Mouse (Mus musculus) liver, postnatal 0 days (tissue): ENCODE measurements around the gene Setdb1. TPM values are rescaled to one million over a fixed set of nuclear protein-coding genes. Genes with fewer than 3 reads are reported as not detected.
A peak's percentile ranks its signal among the peaks of the same experiment; 100 is the strongest.

ENCODE experiments used
- ATAC-seq: fragments of 200-750 bp; cut with Nextera tagmentation; 2 replicates; pipeline ENCODE4 v1.8.0; 2017; ENCODE audit warnings: mild to moderate bottlenecking, moderate library complexity
- DNase-seq: peaks from one replicate; pipeline ENCODE4 v3.0.0-alpha.2; 2016
- H3K27ac ChIP-seq: fragments of 300-500 bp; sonication (generic); 2 replicates; pipeline ENCODE4 v1.5.1; 2014; ENCODE audit warnings: antibody characterized with exemption, moderate library complexity, mild to moderate bottlenecking, low read depth
- H3K27me3 ChIP-seq: fragments of 300-500 bp; sonication (generic); 2 replicates; pipeline ENCODE4 v1.6.1; 2014; ENCODE audit warnings: low read length, control low read depth, mixed read lengths; ENCODE audit not compliant: insufficient read depth
- H3K36me3 ChIP-seq: fragments of 300-500 bp; sonication (generic); replicated peaks from 2 replicates; pipeline ENCODE4 v1.6.1; 2014; ENCODE audit warnings: mild to moderate bottlenecking, control low read depth, low read length, moderate library complexity, mixed read lengths; ENCODE audit not compliant: insufficient read depth
- H3K4me1 ChIP-seq: fragments of 300-500 bp; sonication (generic); 2 replicates; pipeline ENCODE4 v1.6.1; 2014; ENCODE audit warnings: antibody characterized with exemption, mild to moderate bottlenecking, control low read depth; ENCODE audit not compliant: insufficient read depth
- H3K4me2 ChIP-seq: fragments of 300-500 bp; sonication (generic); 2 replicates; pipeline ENCODE4 v1.6.1; 2014; ENCODE audit warnings: low read depth, mild to moderate bottlenecking, low read length, moderate library complexity, mixed read lengths
- H3K4me3 ChIP-seq: fragments of 300-500 bp; sonication (generic); 2 replicates; pipeline ENCODE4 v1.5.1; 2014; ENCODE audit warnings: low read depth, low read length
- H3K9ac ChIP-seq: fragments of 300-500 bp; sonication (generic); replicated peaks from 2 replicates; pipeline ENCODE4 v1.6.1; 2014; ENCODE audit warnings: mild to moderate bottlenecking, moderate library complexity
- H3K9me3 ChIP-seq: fragments of 300-500 bp; sonication (generic); 2 replicates; pipeline ENCODE4 v1.6.1; 2016; ENCODE audit warnings: mild to moderate bottlenecking, control low read depth, low read length, mixed read lengths
- CTCF ChIP-seq: sonication (generic); IDR thresholded peaks from 2 replicates; pipeline ENCODE4 v1.5.1; 2016; ENCODE audit warnings: antibody characterized with exemption, low read depth
- EP300 ChIP-seq: IDR thresholded peaks from 2 replicates; pipeline ENCODE4 v1.6.1; 2016; ENCODE audit warnings: antibody characterized with exemption, low read depth, mild to moderate bottlenecking
- WGBS: fragments of 180-500 bp; shearing (Covaris S2); extraction: QIAGEN DNeasy Blood & Tissue Kit; methylation state at CpG from one replicate; pipeline ENCODE4 v1.1.7; 2014; ENCODE audit not compliant: insufficient replicate concordance; 5-methylcytosine and 5-hydroxymethylcytosine counted together
- polyA plus RNA-seq: library from polyadenylated mRNA; unstranded; fragments of >200 nt; fragmentation: Nextera tagmentation; extraction: Ambion mirVana; gene quantifications from 2 replicates; pipeline ENCODE4 v1.2.1, GENCODE M21; 2015

The Setdb1 gene
- polyA plus RNA-seq, 1 experiment from 2014 or later, result 6.6 TPM

DNA sequence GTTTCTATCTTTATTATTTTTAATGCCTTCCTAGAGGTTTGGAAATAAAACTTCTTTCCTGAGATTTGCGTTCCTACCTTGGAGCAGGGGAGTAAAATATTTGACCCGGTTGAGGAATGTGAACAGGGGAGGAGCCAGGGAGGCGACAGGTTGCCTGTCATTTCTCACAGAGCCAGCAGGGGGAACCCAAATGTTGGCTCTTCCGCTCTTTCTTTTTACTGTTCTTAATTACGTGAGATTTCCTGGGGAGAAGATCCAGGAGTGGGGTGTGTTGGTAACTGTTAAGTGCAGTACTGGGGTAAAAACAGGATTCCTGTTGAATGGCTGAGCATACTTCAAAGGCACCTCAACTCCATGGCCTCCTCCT, 60.9 kb downstream of the Setdb1 start:
- ATAC-seq, result peak; percentile 28; the same call in 1 of the 2 replicates
- Histone ChIP-seq H3K4me1 (peaks cover 39% of the 10 kb centered on the region), H3K27me3 (no peaks in the 10 kb centered on the region), H3K4me3 (no peak overlapping the region), H3K27ac (peak overlapping the region; percentile 78), H3K9me3 (no peaks in the 10 kb centered on the region), H3K36me3 (peaks cover 36% of the 10 kb centered on the region), H3K4me2 (no peak overlapping the region), H3K9ac (no peak overlapping the region)
- DNase-seq, result peak; percentile 62
- TF ChIP-seq EP300 (no peak), CTCF (peak; percentile 79)
- 13% methylated on average over 5 of the region's 5 CpGs for WGBS

DNA sequence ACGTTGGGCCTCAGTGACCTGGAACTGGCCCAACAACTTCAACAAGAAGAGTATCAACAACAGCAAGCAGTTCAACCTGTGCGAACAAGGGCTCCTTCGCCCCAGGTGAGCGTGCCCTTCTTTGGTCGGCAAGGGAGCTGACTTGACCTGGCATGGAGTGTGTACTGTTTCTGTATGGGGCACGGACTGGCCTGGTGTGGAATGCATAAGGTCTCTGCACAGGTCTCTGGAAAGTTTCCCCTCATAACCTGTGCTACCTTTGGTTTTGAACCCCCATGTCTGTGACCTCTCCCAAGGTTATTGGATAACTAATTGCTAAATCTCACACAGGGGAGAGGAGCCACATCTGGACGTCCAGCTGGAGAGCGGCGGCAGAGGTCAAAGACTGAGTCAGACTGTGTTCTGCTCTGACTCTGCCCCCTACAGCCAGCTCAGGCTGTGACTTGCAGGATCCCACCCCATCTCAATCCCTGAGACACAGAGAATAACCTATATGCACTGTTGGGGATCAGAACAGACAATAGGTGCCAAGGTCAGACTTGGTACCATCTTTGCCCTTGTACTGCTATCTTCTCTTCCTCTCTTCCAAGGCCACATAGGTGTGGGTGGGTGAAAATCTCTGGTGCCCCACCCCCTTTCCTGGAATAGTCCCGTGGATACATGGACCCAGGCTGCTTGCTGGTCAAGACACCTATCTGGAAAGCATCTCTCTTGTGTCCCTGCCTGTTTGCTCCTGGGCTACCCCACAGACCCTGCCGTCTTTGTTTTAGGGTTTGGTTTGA, 61.5 kb downstream of the Setdb1 start:
- Histone ChIP-seq H3K4me2 (no peak overlapping the region), H3K36me3 (peaks cover 39% of the 10 kb centered on the region), H3K27me3 (no peaks in the 10 kb centered on the region), H3K27ac (peak overlapping the region; percentile 78), H3K9me3 (no peaks in the 10 kb centered on the region), H3K4me1 (peaks cover 39% of the 10 kb centered on the region), H3K9ac (no peak overlapping the region), H3K4me3 (no peak overlapping the region)
- TF ChIP-seq CTCF (peak; percentile 24), EP300 (no peak)
- ATAC-seq (peak; percentile 55), DNase-seq (peak; percentile 44)
- 63% methylated on average over 11 of the region's 11 CpGs for WGBS

DNA sequence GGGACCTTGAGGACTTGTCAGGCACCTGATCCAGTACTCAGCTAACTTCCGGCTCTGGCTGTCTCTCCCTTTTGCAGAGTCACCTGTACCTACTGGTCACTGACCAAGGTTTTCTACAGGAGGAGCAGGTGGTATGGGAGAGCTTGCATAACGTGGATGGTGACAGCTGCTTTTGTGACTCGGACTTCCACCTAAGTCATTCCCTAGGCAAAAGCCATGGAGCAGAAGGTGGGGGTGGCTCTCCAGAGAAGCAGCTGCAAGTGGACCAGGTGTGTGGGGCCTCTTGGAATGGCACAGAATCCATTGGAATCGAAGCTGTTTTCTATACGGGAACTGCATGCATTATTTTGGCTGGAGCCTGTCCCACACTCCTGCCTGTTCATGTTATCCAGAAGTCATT, 62.3 kb downstream of the Setdb1 start:
- Histone ChIP-seq H3K9me3 (no peaks in the 10 kb centered on the region), H3K27ac (peak overlapping the region; percentile 78), H3K4me3 (no peak overlapping the region), H3K27me3 (no peaks in the 10 kb centered on the region), H3K4me1 (peaks cover 39% of the 10 kb centered on the region), H3K9ac (peak overlapping the region; percentile 34; the same call in 1 of the 2 replicates), H3K36me3 (peaks cover 39% of the 10 kb centered on the region), H3K4me2 (no peak overlapping the region)
- ATAC-seq (no peak), DNase-seq (no peak)
- 66% methylated on average over 5 of the region's 5 CpGs for WGBS
- TF ChIP-seq CTCF (no peak), EP300 (no peak)

DNA sequence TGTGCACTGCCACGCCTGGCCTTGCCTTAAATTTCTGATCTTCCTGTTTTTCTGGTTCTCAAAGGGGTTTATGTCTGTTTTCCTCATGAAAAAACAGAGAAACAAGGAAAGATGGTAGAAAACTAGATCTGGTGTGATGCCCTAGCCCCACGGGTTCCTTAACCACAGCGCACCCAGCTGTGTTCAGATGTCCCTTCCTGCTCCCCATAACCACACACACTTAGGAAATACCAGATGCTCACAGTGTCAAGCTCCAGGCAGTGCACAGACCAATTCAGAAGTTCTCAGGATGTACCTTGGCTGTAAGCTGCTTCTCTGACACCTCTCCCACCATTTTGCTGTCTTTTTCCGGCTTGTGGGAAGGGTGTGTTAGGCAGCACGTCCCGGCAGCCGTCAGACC, 62.7 kb downstream of the Setdb1 start:
- Histone ChIP-seq H3K4me3 (no peak overlapping the region), H3K4me2 (no peak overlapping the region), H3K36me3 (peaks cover 39% of the 10 kb centered on the region), H3K9me3 (no peaks in the 10 kb centered on the region), H3K27me3 (no peaks in the 10 kb centered on the region), H3K4me1 (peaks cover 39% of the 10 kb centered on the region), H3K9ac (peak overlapping the region; percentile 34; the same call in 1 of the 2 replicates), H3K27ac (peak overlapping the region; percentile 78)
- 65% methylated on average over 7 of the region's 7 CpGs for WGBS
- DNase-seq (no peak), ATAC-seq (no peak)
- TF ChIP-seq EP300 (no peak), CTCF (no peak)

DNA sequence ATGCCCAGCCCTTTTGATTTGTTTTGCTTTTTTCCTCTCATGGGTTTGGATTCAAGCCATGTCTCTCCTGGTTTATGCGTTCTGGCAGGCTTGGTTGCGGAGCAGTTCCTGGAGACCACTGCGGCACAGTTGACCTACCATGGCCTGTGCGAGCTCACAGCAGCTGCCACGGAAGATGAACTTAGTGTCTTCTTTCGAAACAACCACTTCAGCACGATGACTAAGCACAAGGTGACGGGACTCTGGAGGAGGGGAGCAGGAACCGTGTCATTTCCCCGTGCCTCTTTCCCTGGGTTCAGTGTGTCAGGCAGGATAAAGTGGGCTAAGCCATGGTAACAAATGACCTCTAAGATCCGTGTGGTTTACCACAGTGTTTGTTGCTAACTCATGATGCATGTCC, 63.5 kb downstream of the Setdb1 start:
- no peaks in the 10 kb centered on the region for H3K9me3 ChIP-seq
- no peak overlapping the region for H3K9ac ChIP-seq
- 21% methylated on average over 11 of the region's 11 CpGs for WGBS
- peak overlapping the region; percentile 78 for H3K27ac ChIP-seq
- peaks cover 42% of the 10 kb centered on the region for H3K36me3 ChIP-seq
- H3K4me1 ChIP-seq, result peaks cover 39% of the 10 kb centered on the region
- no peaks in the 10 kb centered on the region for H3K27me3 ChIP-seq
- DNase-seq (peak; percentile 63), ATAC-seq (peak; percentile 54)
- peak overlapping the region; percentile 18; the same call in 1 of the 2 replicates for H3K4me2 ChIP-seq
- peak; percentile 62; the same call in 1 of the 2 replicates for TF ChIP-seq EP300
- TF ChIP-seq CTCF, result no peak
- H3K4me3 ChIP-seq, result no peak overlapping the region

DNA sequence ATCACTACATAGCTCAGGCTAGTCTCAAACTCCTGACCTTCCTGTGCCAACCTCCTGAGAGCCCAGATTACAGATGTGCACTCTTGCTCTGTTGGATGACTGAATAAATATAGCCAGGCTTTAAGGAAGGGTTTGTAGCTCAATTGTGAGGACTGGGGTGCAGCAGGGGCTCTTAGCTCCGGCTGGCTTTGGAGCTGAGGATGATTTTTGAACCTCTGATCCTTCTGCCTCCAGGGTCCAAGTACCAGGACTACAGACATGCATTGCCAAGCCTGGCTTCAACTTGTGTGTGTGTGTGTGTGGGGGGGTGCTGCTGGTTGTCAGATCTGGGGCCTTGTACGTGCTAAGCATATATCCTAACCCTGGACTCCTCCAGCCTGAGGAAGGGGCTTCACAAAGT, 64.1 kb downstream of the Setdb1 start:
- ATAC-seq (no peak), DNase-seq (no peak)
- 82% methylated on average over 2 of the region's 2 CpGs for WGBS
- no peak for TF ChIP-seq CTCF
- no peak for TF ChIP-seq EP300
- Histone ChIP-seq H3K4me3 (no peak overlapping the region), H3K4me1 (peaks cover 39% of the 10 kb centered on the region), H3K36me3 (peaks cover 48% of the 10 kb centered on the region), H3K27ac (peak overlapping the region; percentile 78), H3K9me3 (no peaks in the 10 kb centered on the region), H3K4me2 (peak overlapping the region; percentile 18; the same call in 1 of the 2 replicates), H3K27me3 (no peaks in the 10 kb centered on the region), H3K9ac (no peak overlapping the region)
